Mouse (Mus musculus): ENCODE data around the gene Syt16. TPM values are rescaled to one million over a fixed set of nuclear protein-coding genes. Genes with fewer than 3 reads are reported as not detected.

Gene Syt16
- total RNA-seq, 2 experiments from 2014 or later: not detected

DNA sequence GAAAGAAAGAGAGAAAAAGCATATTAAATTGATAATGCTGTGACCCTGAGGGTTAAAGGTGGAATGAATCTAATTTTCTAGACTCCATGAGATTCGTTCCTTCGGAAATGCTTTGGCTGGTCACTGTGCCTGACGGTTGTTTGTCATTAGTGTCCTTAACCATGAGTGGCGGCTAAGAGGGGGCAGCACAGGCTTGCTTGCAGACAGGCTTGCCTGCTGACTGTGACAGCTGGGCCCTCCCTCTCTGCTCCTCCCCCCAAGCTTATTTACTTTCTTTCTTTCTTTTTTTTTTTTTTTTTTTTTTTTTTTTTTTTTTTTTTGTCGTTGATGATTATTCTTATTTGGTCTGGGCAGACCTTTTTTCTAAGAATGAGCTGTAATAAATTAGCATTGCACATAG lies 298.9 kb downstream of the Syt16 start:
- intact Hi-C loops (cut with DNase I): loop anchor here (10.0 kb wide), 2 partner anchors 242 to 732 kb away; no protein-coding TSS in a partner anchor
- DNase-seq: no peak

DNA sequence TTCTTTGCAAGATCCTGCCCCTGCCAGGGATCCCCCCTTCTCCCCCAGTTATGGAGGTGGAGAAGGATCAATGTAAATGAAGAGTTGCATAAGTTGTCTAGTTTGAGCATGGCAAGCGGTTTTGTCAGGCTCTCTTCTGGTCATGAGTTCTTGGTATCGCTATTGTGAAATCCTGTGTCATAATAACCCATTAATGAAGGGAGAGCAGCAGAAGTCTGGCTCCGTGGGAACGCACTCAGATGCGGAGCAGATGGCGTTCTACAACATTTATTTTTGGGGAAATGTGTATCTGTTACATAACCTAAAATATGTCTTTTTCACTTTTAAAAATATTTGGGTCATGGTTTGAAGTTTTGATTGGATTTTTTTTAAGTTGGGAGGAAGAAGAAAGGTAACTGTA lies 304.1 kb downstream of the Syt16 start:
- intact Hi-C loops (cut with DNase I): no loop called here
- DNase-seq: no peak

DNA sequence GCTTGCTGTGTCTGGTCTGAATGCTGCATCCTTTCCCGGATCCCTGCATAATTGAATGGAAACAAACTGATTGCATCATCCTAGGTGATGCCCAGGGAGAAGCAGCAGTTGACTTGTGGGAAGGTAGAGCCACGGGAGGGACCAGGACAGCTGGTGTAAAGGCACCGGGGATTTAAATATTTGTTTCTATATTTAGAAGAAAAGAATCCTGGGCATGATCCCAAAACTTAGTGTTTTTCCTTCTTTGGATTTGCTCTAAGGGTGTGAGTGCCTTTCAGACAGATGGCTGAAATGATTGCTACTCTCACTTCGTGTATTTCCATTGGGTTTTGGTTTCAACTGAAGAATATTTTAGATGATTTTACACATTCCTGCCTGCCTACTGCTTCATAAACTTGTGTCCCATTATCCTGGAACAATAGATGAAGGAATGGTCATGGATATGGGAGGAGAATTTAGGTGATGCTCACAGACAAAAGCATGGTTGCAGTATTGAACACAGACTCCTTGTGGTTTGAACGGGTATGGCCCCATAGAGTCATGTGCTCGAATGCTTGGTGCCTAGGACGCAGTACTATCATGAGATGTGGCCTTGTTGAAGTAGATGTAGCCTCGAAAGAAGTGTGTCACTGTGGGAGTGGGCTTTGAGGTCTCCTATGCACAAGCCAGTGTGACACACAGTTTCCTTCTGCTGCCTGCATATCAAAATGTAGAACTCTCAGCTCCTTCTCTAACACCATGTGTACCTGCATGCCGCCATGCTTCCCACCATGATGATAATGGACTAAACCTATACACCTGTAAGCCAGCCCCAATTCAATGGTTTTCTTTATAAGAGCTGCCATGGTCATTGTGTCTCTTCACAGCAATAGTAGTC lies 306.2 kb downstream of the Syt16 start:
- intact Hi-C loops (cut with DNase I): no loop called here
- no peak for DNase-seq

DNA sequence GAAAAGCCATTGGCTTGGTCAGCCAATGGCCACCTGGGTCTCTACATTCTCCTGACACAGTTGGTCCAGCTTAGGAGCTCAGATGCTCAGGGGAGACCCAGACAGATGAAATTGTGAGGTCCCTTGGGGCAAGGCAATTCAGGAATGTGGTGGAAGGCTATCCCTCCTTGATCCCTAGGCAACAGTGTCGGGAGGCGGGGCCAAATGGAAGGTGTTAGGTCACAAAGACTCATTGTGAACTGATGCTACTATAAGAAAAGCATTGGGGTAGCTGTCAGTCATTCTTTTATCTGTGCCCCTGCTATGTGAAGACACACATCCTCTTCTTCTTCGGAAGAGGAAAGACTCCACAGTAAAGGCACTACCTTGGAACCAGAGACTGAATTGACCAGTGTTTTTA lies 315.1 kb downstream of the Syt16 start:
- intact Hi-C loops (cut with DNase I): no loop called here
- no peak for DNase-seq

DNA sequence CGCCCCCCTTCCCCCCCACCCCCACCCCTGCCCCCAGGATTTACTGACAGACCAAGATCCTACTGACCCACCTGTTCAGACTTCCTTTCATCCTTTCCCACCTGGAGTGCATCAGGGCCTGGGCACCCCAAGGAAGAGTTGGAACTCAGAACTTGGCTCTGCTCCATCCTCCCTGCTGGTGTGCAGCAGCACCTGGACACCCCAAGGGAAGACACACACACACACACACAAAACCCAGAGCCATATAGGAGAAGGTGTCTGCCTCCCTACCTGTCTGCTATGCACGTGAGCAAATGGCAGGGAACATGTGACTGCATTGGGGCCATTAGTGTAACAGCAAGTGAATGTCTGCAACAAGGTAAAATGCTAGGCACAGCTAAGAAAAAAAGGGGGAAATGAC lies 317.8 kb downstream of the Syt16 start:
- intact Hi-C loops (cut with DNase I): no loop called here
- no peak for DNase-seq

DNA sequence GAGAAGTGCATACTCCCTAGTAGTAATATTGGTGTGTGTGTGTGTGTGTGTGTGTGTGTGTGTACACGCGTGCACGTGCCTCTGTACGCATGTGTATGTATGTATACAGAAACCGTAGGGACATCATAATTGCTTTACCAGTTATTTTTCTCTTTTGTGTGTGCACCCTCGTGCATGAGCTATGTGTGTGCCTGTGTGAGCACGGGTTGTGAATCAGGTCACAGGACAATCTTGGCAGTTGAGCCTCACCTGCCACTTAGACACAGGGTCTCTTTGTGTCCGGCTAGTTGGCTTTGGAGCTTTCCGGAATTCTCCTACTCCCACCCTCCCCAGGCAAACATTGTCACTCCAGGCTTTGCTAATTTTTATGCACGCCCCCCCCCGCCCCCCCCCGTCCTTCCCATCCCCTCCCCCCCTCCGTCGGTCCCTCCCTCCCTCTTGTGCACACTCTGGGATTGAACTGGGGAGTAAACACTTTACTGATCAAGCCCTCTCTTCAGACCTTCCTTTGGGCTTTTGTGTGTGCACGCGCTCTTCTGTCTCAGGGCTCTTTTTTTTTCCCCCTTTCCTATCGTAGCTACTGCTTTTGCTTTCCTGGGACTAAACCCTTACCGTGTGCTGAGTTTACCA lies 319.0 kb downstream of the Syt16 start, which contains the start of gene Gm11042:
TSS of gene Gm11042 (minus strand) at position 51 of the 630 bp plus-strand sequence.
- peak in 1 of 2 experiments; percentile 3 for DNase-seq
- intact Hi-C loops (cut with DNase I): no loop called here

DNA sequence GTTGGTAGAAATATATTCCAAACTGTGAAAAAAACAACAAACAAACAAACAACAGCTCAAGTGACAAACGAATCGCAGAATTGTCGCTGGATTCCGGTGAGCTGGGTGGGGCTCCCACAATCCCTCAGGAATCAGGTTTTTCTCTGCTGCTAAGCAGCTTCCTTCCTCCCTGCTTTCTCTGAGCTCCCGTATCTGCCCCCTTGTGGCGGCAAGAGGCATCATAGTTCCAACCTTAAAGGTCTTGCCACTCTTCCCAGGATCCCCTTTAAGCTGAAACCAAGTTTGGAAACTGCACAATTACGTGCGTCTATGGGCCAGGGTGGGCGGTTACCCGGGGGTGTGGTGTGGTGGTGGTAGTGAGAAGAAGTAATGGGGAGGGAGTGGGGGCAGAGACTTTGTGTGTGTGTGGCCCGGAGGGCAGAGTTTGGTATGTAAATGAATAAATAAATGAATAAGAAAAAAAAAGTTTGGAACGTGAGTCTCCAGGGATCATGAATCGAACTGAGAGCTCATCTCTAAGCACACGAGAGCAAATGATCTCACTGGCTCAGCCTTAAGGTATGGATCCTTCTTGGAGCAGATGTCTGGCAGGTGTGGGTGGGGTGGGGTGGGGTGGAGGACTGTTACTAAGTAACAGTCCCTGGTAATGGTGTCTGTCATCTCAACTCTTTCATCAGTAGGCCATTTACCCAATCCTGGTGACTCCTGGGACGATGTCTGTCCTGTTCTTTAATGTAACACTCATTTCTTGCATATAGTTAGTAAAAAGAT lies 319.7 kb downstream of the Syt16 start:
- DNase-seq: peak; percentile 68 to 80
- intact Hi-C loops (cut with DNase I): no loop called here

DNA sequence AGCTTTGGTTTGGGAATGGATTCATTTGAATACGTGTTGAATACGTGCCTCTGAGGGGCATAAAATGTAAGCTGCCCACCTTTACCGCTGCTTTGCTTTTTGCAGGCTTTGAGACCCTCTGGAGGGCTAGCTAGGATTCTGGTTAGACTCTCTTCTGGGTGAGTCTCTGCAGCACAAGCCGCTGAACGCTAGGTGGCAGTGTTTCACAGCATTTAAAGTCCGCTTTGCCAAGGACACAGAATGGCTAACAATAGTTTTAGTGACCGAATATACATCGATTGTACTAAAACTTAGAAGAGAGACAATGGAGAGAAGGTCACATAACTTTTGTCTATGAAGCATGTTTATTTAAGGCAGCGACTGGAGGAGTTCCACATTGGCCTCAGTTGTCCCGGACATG lies 322.9 kb downstream of the Syt16 start:
- intact Hi-C loops (cut with DNase I): loop anchor here (5.0 kb wide), 2 partner anchors 1067 to 1127 kb away; no protein-coding TSS in a partner anchor
- DNase-seq: peak; percentile 64 to 85

DNA sequence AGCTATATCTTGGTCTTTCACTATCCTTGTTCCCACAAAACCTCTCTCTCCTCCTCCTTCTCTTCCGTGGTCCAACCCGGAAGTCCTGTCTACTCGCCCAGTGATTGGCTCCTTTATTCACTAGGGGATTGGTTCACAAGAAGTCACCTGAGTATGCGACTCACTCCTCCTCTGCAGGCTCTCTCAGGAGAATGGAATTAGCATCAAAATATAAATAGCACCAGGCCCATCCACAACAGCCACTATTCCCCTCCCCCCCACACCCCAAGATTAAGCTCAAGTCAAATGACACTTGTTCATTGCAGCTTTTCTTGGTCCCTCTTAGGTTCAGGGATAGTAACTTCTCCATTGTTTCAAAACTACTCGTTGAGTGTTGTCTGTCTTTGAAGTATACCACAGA lies 324.5 kb downstream of the Syt16 start:
- DNase-seq: no peak
- intact Hi-C loops (cut with DNase I): loop anchor here (5.0 kb wide), 2 partner anchors 1065 to 1125 kb away; no protein-coding TSS in a partner anchor

Other genes with a start within 250 kb of the Syt16 start
- 10 to 100 TPM; 64.3 to 64.7 TPM for gene Hif1a, start 96.3 kb upstream of the Syt16 start, total RNA-seq (2021)
- 1 to 10 TPM; 5.1 TPM for gene Gm49321, start 60.0 kb upstream of the Syt16 start, total RNA-seq (2021)
- 10 to 100 TPM; 10.8 to 10.9 TPM for gene Snapc1, start 33.2 kb upstream of the Syt16 start, total RNA-seq (2021)